Mouse (Mus musculus): ENCODE data around the gene Tcstv1. TPM values are rescaled to one million over a fixed set of nuclear protein-coding genes. Genes with fewer than 3 reads are reported as not detected.

The Tcstv1 gene
- total RNA-seq (2023), result not detected in 2 replicates

DNA sequence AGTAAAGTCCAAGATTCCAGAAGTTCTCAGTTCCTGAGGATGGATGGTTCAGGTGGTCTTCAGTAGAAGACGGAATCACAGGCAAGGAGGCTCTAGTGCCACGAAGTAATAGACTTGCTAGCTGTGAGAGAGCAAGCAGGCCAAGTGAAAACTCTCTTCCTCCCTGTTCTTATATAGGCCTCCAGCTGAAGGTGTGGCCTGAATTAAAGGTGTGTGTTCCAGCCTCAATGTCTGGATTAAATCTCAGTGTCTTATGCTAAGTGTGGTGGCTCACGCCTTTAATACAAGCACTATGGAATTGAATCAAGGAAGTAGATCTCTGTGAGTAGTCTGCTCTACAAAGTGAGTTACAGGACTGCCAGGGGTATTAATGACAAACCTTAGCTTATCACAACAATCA lies at the start of gene Tcstv1:
TSS of gene Tcstv1 (minus strand) at position 101 of the 400 bp plus-strand sequence.

DNA sequence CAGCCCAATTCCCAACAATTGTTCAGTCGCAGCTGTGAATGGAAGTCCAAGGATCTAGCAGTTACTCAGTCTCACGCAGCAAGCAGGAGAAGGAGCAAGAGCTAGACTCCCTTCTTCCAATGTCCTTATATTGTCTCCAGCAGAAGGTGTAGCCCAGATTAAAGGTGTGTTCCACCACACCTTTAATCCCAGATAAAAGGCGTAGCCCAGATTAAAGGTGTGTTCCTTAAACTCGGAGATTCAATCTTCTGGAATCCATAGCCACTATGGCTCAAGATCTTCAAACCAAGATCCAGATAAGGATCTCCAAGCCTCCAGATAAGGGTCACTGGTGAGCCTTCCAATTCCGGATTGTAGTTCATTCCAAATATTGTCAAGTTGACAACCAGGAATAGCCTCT lies 34.6 kb upstream of the Tcstv1 start, which contains the start of gene Gm21761:
TSS of gene Gm21761 (minus strand) at position 101 of the 400 bp plus-strand sequence.

Other genes with a start within 250 kb of the Tcstv1 start
- gene Hmgcs1, start 204.4 kb downstream of the Tcstv1 start, total RNA-seq (2023), result 22.0 and 22.4 TPM in 2 replicates
- 0.54 and 0.84 TPM in 2 replicates for gene Nim1k, start 138.9 kb downstream of the Tcstv1 start, total RNA-seq (2023)
- gene Zfp131, start 103.9 kb downstream of the Tcstv1 start, total RNA-seq (2023), result 56.0 and 80.6 TPM in 2 replicates
- not detected in 2 replicates for gene AF067063, start 64.6 kb downstream of the Tcstv1 start, total RNA-seq (2023)
- gene D13Ertd608e, start 58.8 kb downstream of the Tcstv1 start, total RNA-seq (2023), result not detected in 2 replicates
- gene Gm21761, start 34.5 kb upstream of the Tcstv1 start, total RNA-seq (2023), result not detected in 2 replicates
- gene B020031M17Rik, start 56.0 kb upstream of the Tcstv1 start, total RNA-seq (2023), result not detected in 2 replicates
- gene Gm36079, start 132.2 kb upstream of the Tcstv1 start, total RNA-seq (2023), result 5.9 and 9.5 TPM in 2 replicates
- gene Gm21188, start 157.4 kb upstream of the Tcstv1 start, total RNA-seq (2023), result 48.4 and 53.6 TPM in 2 replicates
- not detected in 2 replicates for gene Gm20767, start 245.5 kb upstream of the Tcstv1 start, total RNA-seq (2023)

Data from neutrophil, adult 65 days (primary cell).